Mouse (Mus musculus) E14TG2a.4 (cell line): ENCODE results near the gene 5330417H12Rik.

ENCODE experiments used
- H3K27me3 ChIP-seq: 2 replicates; pipeline ENCODE4 v1.6.1; 2014; ENCODE audit warnings: low read length, control low read depth; ENCODE audit not compliant: insufficient read depth
- H3K36me3 ChIP-seq: 2 replicates; pipeline ENCODE4 v1.6.1; 2014; ENCODE audit warnings: low read length, control low read depth; ENCODE audit not compliant: insufficient read depth
- H3K4me1 ChIP-seq: replicated peaks from 2 replicates; pipeline ENCODE4 v1.6.1; 2014; ENCODE audit warnings: low read depth, low read length, control low read depth
- H3K4me3 ChIP-seq: replicated peaks from 2 replicates; pipeline ENCODE4 v1.5.1; 2014; ENCODE audit warnings: mild to moderate bottlenecking, low read length
- H3K9me3 ChIP-seq: 2 replicates; pipeline ENCODE4 v1.6.1; 2014; ENCODE audit warnings: low read length, control low read depth
- CTCF ChIP-seq: conservative IDR thresholded peaks from 2 replicates; pipeline ENCODE4 v1.5.1; 2014; ENCODE audit warnings: low read length
- NANOG ChIP-seq: IDR thresholded peaks from 2 replicates; pipeline ENCODE4 v1.6.1; 2014; ENCODE audit warnings: borderline replicate concordance, low read length, mixed read lengths
- POU5F1 ChIP-seq: IDR thresholded peaks from 2 replicates; pipeline ENCODE4 v1.6.1; 2014; ENCODE audit warnings: low read length, borderline replicate concordance

Gene 5330417H12Rik

DNA sequence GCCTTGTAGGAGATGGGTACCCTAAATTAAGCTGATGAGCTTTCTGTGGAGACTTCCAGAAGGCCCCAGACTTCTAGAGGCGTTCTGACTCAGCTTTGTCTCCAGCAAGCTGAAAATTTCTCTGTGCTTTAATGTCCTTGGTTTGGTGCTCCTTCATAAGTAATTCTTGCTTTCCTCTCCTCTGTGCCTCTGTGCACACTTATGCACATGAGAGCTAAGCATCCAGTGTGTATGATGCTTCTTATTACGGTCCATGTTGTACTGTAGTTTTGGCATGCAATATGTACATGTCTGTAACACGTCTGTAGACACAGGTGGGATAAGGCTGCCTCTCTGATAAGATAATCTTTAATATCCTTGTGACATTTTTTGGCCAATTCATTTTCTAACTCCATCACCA is 27.0 kb downstream of the 5330417H12Rik start:
- H3K9me3 ChIP-seq: peaks cover 12% of the 10 kb centered on the region
- TF ChIP-seq CTCF (no peak), NANOG (no peak), POU5F1 (no peak)
- H3K4me1 ChIP-seq: peaks cover 34% of the 10 kb centered on the region
- no peak overlapping the region for H3K4me3 ChIP-seq
- no peaks in the 10 kb centered on the region for H3K36me3 ChIP-seq
- peaks cover 4% of the 10 kb centered on the region; the same call in 1 of the 2 replicates for H3K27me3 ChIP-seq

DNA sequence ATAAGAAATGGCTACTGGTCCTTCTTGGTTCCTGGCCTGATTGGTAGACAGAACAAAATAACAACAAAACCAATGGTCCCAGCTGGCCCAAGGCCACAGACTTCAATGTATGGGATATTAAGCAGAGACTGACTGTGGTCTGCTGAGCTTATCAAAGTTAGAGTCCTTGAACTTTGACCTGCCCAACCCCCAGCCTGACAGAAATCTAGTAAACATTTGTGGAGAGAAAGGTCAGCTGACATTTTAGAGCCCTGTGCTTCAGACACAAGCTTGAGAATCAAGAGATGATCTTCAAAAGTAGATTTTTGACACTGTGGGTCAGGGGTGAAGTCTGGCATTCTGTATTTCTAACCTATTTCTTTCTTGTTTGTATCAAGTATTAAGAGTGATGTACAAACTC is 28.2 kb downstream of the 5330417H12Rik start:
- Histone ChIP-seq H3K4me1 (peaks cover 34% of the 10 kb centered on the region), H3K36me3 (no peaks in the 10 kb centered on the region), H3K9me3 (peaks cover 12% of the 10 kb centered on the region), H3K27me3 (peaks cover 4% of the 10 kb centered on the region; the same call in 1 of the 2 replicates), H3K4me3 (no peak overlapping the region)
- TF ChIP-seq POU5F1 (no peak), NANOG (no peak), CTCF (no peak)

DNA sequence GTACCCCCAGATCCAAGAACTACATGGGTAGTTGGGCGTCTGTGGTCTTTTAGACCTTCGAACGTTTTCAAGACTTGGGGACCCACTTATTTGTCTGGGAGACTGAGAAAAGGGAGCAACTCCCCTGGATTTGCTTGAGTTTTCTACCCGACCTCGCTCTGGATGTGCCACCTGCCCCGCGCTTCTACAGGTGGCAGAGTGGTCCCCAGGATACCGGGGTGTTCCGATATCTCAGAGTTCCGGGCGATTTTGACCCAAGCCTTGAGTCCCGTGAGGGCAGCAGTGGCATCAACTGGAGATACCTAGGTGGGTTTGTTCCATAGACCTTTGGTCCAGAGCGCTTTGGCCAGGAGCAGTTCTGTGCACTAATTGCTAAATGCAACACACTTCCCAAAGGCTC is 29.5 kb downstream of the 5330417H12Rik start:
- H3K9me3 ChIP-seq: peaks cover 12% of the 10 kb centered on the region

DNA sequence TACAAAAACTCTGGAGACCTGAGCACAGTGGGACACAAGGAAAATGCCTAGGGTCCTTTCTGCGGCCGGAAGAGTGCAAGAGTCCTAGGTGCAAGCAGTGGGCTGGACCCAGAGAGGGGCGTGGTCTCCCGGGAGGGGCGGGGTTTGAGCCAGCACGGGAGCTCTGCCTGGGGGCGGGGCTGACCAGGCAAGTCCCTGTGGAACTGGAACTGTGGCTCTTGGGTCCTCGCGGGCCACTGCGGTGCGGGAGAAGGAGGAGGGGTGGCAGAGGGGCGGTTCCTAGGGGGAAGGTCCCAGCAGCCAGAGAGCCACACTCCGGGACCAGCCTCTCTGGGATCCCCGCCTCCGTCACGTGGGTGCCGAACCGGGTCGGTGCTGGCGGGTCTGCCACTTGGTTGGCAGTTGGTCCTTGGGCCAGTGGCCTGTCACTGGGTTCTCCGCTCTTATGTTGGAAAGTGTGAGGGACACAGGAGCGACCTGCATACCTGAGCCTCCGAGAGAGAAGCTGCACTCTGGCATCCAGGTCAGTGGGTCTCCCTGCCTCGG is 30.0 kb downstream of the 5330417H12Rik start, which contains the start of gene Ppfibp2:
Ppfibp2 (plus strand) TSS at position 351 of the 546 bp plus-strand sequence.
- peaks cover 4% of the 10 kb centered on the region; the same call in 1 of the 2 replicates for H3K27me3 ChIP-seq
- peaks cover 34% of the 10 kb centered on the region for H3K4me1 ChIP-seq
- peak within 1 kb of the TSS; percentile 88 for H3K4me3 ChIP-seq
- peaks cover 12% of the 10 kb centered on the region for H3K9me3 ChIP-seq
- TF ChIP-seq CTCF (no peak), NANOG (no peak), POU5F1 (no peak)
- no peaks in the 10 kb centered on the region for H3K36me3 ChIP-seq

More for the DNA sequence above, 29.5 kb downstream of the 5330417H12Rik start:
- H3K4me1 ChIP-seq: peaks cover 34% of the 10 kb centered on the region
- peaks cover 4% of the 10 kb centered on the region; the same call in 1 of the 2 replicates for H3K27me3 ChIP-seq
- H3K4me3 ChIP-seq: peak overlapping the region; percentile 88
- no peaks in the 10 kb centered on the region for H3K36me3 ChIP-seq
- no peak for TF ChIP-seq CTCF

DNA sequence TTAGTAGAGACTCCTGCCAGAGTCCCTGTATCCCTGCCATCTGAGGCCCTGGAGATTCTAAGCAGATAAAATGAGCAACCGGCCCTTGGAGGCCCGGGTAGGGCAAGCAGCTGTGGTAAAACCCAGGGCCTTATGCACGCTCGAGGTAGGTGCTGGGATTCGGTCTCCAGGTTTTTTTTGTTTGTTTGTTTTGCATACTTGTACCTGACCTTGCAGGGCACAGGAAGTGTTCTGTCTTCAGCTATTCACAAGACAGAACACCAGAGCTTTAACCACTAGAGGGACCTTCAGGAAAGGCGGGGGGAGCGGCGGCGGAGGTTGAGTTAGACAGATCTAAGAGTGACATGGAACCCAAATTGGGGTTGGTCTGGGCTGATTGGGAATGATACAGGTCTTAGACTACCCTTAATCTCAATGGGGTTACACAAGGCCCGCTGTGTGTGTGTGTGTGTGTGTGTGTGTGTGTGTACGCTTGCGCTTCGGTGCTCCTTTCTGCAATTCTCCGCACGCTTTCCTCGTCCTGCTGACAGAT is 30.6 kb downstream of the 5330417H12Rik start:
- Histone ChIP-seq H3K4me3 (peak overlapping the region; percentile 88), H3K9me3 (peaks cover 12% of the 10 kb centered on the region), H3K4me1 (peaks cover 34% of the 10 kb centered on the region), H3K27me3 (peaks cover 4% of the 10 kb centered on the region; the same call in 1 of the 2 replicates), H3K36me3 (no peaks in the 10 kb centered on the region)
- TF ChIP-seq POU5F1 (no peak), CTCF (peak; percentile 24; the same call in 1 of the 2 replicates), NANOG (no peak)

DNA sequence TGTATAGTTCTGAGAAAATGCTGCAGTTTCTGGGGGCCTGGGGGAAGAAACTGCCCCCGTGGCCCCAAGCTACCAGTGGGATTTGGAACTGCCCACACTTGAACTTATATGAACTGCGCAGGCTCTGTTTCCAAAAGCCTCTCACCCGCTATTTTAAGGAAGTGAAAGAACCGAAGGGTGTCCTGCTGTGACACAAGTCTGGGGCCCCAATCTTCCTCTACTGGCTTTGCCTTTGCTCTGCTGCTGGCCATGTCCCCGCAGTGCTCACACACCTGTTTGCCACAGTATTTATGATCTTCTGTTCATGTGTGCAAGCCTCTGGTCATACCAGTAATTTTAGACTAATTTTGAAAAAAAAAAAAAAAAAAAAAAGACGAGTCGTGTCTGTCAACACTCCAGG is 31.1 kb downstream of the 5330417H12Rik start:
- Histone ChIP-seq H3K27me3 (peaks cover 4% of the 10 kb centered on the region; the same call in 1 of the 2 replicates), H3K4me1 (peaks cover 34% of the 10 kb centered on the region), H3K9me3 (peaks cover 8% of the 10 kb centered on the region; the same call in 1 of the 2 replicates), H3K36me3 (no peaks in the 10 kb centered on the region), H3K4me3 (peak overlapping the region; percentile 88)
- TF ChIP-seq POU5F1: no peak

DNA sequence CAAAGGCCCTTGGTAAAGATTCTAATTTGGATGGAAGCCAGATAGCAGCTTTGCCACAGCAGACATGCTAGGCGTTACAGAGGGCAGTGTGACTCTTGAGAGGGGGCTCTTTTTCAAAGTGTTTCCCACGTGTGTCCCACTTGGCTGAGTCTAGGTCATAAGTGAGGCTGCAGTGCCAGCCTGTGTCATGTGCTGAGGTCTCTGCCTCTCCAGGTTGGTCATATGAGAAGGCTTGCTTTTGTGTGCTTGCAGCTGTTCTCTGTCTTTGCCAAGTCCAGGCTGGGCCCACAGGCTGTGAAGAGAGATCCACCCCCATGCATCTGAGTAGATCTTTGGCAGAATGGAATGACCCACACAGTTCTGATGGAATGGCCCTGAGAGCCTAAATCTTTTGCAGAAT is 32.3 kb downstream of the 5330417H12Rik start:
- TF ChIP-seq POU5F1: no peak
- TF ChIP-seq NANOG: no peak
- no peak for TF ChIP-seq CTCF
- no peaks in the 10 kb centered on the region for H3K36me3 ChIP-seq
- no peaks in the 10 kb centered on the region for H3K9me3 ChIP-seq
- H3K4me3 ChIP-seq: no peak overlapping the region
- H3K4me1 ChIP-seq: peaks cover 34% of the 10 kb centered on the region
- H3K27me3 ChIP-seq: peaks cover 4% of the 10 kb centered on the region; the same call in 1 of the 2 replicates

DNA sequence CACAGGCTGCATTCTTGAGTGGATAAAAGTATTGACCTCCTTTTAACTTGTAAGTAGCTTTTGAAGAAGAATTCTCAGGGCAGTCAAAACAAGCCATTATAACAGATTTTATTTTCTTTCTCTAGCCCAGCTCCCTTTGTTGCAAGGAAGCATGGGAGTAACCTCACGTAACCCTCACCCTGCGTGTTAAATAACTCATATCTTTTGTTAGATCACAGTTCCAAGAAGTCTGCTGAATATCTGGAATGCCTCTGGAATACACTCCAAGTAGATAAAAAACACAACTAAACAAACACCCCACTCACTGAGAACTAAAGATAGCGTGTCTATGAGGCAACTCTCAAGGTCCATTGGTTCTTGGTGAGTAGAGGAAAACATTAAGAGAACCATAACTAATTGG is 50.7 kb downstream of the 5330417H12Rik start:
- no peak overlapping the region for H3K4me3 ChIP-seq
- H3K27me3 ChIP-seq: no peaks in the 10 kb centered on the region
- no peaks in the 10 kb centered on the region for H3K4me1 ChIP-seq
- no peaks in the 10 kb centered on the region for H3K36me3 ChIP-seq
- H3K9me3 ChIP-seq: peaks cover 3% of the 10 kb centered on the region; the same call in 1 of the 2 replicates
- no peak for TF ChIP-seq POU5F1
